Mouse (Mus musculus): ENCODE measurements around the gene Arsg. TPM values are rescaled to one million over a fixed set of nuclear protein-coding genes. Genes with fewer than 3 reads are reported as not detected.

The Arsg gene
- polyA plus RNA-seq, 1 experiment, result 2.4 TPM

GRCm38 (mm10) chr11:109470921-109471861 lies 2.0 kb upstream of the Arsg start:
- Histone ChIP-seq H3ac (ENCODE audit: control insufficient read depth, insufficient read length) (no peak overlapping the region), H3K27me3 (ENCODE audit: control insufficient read depth, insufficient read depth, insufficient read length) (no peaks in the 10 kb centered on the region), H3K36me3 (ENCODE audit: control insufficient read depth, insufficient read depth) (no peaks in the 10 kb centered on the region), H3K79me2 (ENCODE audit: control insufficient read depth, insufficient read depth) (no peaks in the 10 kb centered on the region), H3K4me2 (ENCODE audit: low read depth) (peak overlapping the region; percentile 85), H3K4me3 (peak overlapping the region; percentile 39)
- TF ChIP-seq REST (IDR thresholded peaks at IDR 0.05; ENCODE audit: insufficient read depth, insufficient read length) (no peak), E2F4 (IDR thresholded peaks at IDR 0.05; ENCODE audit: insufficient read depth) (no peak), POLR2A (IDR thresholded peaks at IDR 0.05; ENCODE audit: insufficient read length, low read depth) (no peak), MAX (IDR thresholded peaks at IDR 0.05; ENCODE audit: low read depth) (no peak), MYOG (IDR thresholded peaks at IDR 0.05; ENCODE audit: control insufficient read depth in 1 of 3, insufficient read depth in 1 of 3, insufficient read length in 2 of 3, low read depth in 2 of 3) (no peak), MYOD1 (IDR thresholded peaks at IDR 0.05; ENCODE audit: control insufficient read depth in 1 of 3, insufficient read length in 2 of 3, low read depth in 2 of 3) (no peak), TCF3 (IDR thresholded peaks at IDR 0.05; ENCODE audit: insufficient read length, low read depth) (no peak), TCF12 (IDR thresholded peaks at IDR 0.05; ENCODE audit: insufficient read depth, poor library complexity, severe bottlenecking) (no peak), SRF (IDR thresholded peaks at IDR 0.05; ENCODE audit: control insufficient read depth, insufficient read length, low read depth) (no peak), POLR2AphosphoS2 (IDR thresholded peaks at IDR 0.05; ENCODE audit: insufficient read length, low read depth) (no peak), USF1 (IDR thresholded peaks at IDR 0.05; ENCODE audit: low read depth) (no peak), CEBPB (IDR thresholded peaks at IDR 0.05; ENCODE audit: insufficient read depth, poor library complexity, severe bottlenecking) (no peak)

GRCm38 (mm10) chr11:109472171-109472691 lies 943 bp upstream of the Arsg start:
- Histone ChIP-seq H3ac (ENCODE audit: control insufficient read depth, insufficient read length) (peak overlapping the region; percentile 50), H3K36me3 (ENCODE audit: control insufficient read depth, insufficient read depth) (no peaks in the 10 kb centered on the region), H3K4me2 (ENCODE audit: low read depth) (peak overlapping the region; percentile 85), H3K27me3 (ENCODE audit: control insufficient read depth, insufficient read depth, insufficient read length) (no peaks in the 10 kb centered on the region), H3K79me2 (ENCODE audit: control insufficient read depth, insufficient read depth) (no peaks in the 10 kb centered on the region), H3K4me3 (peak overlapping the region; percentile 39)
- TF ChIP-seq MYOG (IDR thresholded peaks at IDR 0.05; ENCODE audit: control insufficient read depth in 1 of 3, insufficient read depth in 1 of 3, insufficient read length in 2 of 3, low read depth in 2 of 3), result no peak
- TF ChIP-seq TCF12 (IDR thresholded peaks at IDR 0.05; ENCODE audit: insufficient read depth, poor library complexity, severe bottlenecking), result no peak
- TF ChIP-seq POLR2AphosphoS2 (IDR thresholded peaks at IDR 0.05; ENCODE audit: insufficient read length, low read depth), result no peak
- TF ChIP-seq E2F4 (IDR thresholded peaks at IDR 0.05; ENCODE audit: insufficient read depth), result no peak
- TF ChIP-seq REST (IDR thresholded peaks at IDR 0.05; ENCODE audit: insufficient read depth, insufficient read length), result no peak
- TF ChIP-seq CEBPB (IDR thresholded peaks at IDR 0.05; ENCODE audit: insufficient read depth, poor library complexity, severe bottlenecking), result no peak
- TF ChIP-seq MYOD1 (IDR thresholded peaks at IDR 0.05; ENCODE audit: control insufficient read depth in 1 of 3, insufficient read length in 2 of 3, low read depth in 2 of 3), result no peak
- TF ChIP-seq TCF3 (IDR thresholded peaks at IDR 0.05; ENCODE audit: insufficient read length, low read depth), result no peak
- TF ChIP-seq MAX (IDR thresholded peaks at IDR 0.05; ENCODE audit: low read depth), result no peak

GRCm38 (mm10) chr11:109472821-109473170 lies 378 bp upstream of the Arsg start:
- TF ChIP-seq SRF (IDR thresholded peaks at IDR 0.05; ENCODE audit: control insufficient read depth, insufficient read length, low read depth) (no peak), POLR2AphosphoS2 (IDR thresholded peaks at IDR 0.05; ENCODE audit: insufficient read length, low read depth) (no peak), TCF3 (IDR thresholded peaks at IDR 0.05; ENCODE audit: insufficient read length, low read depth) (no peak), TCF12 (IDR thresholded peaks at IDR 0.05; ENCODE audit: insufficient read depth, poor library complexity, severe bottlenecking) (no peak), MAX (IDR thresholded peaks at IDR 0.05; ENCODE audit: low read depth) (no peak), USF1 (IDR thresholded peaks at IDR 0.05; ENCODE audit: low read depth) (no peak), CEBPB (IDR thresholded peaks at IDR 0.05; ENCODE audit: insufficient read depth, poor library complexity, severe bottlenecking) (no peak), MYOD1 (IDR thresholded peaks at IDR 0.05; ENCODE audit: control insufficient read depth in 1 of 3, insufficient read length in 2 of 3, low read depth in 2 of 3) (no peak), POLR2A (IDR thresholded peaks at IDR 0.05; ENCODE audit: insufficient read length, low read depth) (no peak), REST (IDR thresholded peaks at IDR 0.05; ENCODE audit: insufficient read depth, insufficient read length) (no peak), E2F4 (IDR thresholded peaks at IDR 0.05; ENCODE audit: insufficient read depth) (no peak)
- H3K36me3 ChIP-seq (ENCODE audit: control insufficient read depth, insufficient read depth), result no peaks in the 10 kb centered on the region
- no peaks in the 10 kb centered on the region for H3K27me3 ChIP-seq (ENCODE audit: control insufficient read depth, insufficient read depth, insufficient read length)
- H3ac ChIP-seq (ENCODE audit: control insufficient read depth, insufficient read length), result peak overlapping the region; percentile 50
- H3K79me2 ChIP-seq (ENCODE audit: control insufficient read depth, insufficient read depth), result no peaks in the 10 kb centered on the region
- H3K4me3 ChIP-seq, result peak overlapping the region; percentile 39
- peak overlapping the region; percentile 85 for H3K4me2 ChIP-seq (ENCODE audit: low read depth)

- Histone ChIP-seq H3K79me2 (ENCODE audit: control insufficient read depth, insufficient read depth) (no peaks in the 10 kb centered on the region), H3K27me3 (ENCODE audit: control insufficient read depth, insufficient read depth, insufficient read length) (no peaks in the 10 kb centered on the region), H3K4me3 (peak overlapping the region; percentile 39), H3ac (ENCODE audit: control insufficient read depth, insufficient read length) (peak overlapping the region; percentile 50), H3K4me2 (ENCODE audit: low read depth) (peak overlapping the region; percentile 85), H3K36me3 (ENCODE audit: control insufficient read depth, insufficient read depth) (no peaks in the 10 kb centered on the region)
- TF ChIP-seq MYOG (IDR thresholded peaks at IDR 0.05; ENCODE audit: control insufficient read depth in 1 of 3, insufficient read depth in 1 of 3, insufficient read length in 2 of 3, low read depth in 2 of 3), result peak in 1 of 3 experiments; percentile 3
- no peak for TF ChIP-seq REST (IDR thresholded peaks at IDR 0.05; ENCODE audit: insufficient read depth, insufficient read length)
These were observed 1.0 kb downstream of the Arsg start for GRCm38 (mm10) chr11:109474086-109474742.
